Mouse (Mus musculus): ENCODE measurements at regions not wholly inside any gene's neighbourhood (a gene's known extent, or its start where the extent isn't known, plus 50 kb on each side); places are given as distances from the start of the nearest gene placed in this dataset.

DNA sequence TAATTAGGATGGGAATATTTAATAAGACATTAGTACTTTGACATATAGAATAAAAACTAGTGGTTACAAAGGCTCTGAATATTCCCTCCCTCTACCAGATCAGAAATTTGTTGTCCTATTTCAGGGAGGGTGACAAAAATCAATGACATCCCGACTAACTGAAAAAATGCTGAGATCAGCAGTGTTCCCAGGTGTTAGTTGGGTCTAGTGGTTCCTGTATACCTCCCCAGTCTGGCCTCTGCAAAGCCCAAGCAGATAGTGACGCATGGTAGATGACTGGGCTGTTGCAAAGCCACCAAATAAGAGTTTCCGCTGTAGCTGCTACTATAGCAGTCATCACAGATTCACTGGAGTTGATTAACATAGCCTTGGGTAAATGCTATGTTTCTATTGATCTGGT is 59.9 kb upstream of the Gm4791 start:
- in situ Hi-C loops (cut with MboI, MseI) = no loop called here

GRCm38 (mm10) chr9:46925641-46926040 is 72.9 kb upstream of the Gm4791 start:
- in situ Hi-C loops (cut with MboI, MseI) = no loop called here

GRCm38 (mm10) chr9:46920081-46920480 is 78.5 kb upstream of the Gm4791 start:
- in situ Hi-C loops (cut with MboI, MseI) = no loop called here

DNA sequence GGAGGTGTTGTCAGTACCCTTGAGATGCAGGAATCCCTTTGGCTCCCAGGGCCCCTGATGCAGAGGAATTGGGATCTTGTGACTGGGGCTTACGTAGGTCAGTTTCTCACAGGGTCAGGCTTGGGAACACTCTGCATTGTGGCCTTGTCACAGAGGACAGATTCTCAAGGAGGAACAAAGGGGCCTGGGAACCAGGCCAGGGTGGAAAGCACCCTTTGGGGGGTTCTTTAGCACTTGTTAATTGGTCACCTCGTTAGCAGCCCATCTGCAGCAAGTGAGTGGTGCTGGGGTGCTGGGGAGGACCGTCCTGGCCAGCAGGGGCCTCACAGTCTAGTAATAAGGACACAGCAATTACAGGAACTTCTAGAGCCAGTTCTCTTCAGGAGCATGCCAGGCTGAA is 85.3 kb upstream of the Gm4791 start:
- in situ Hi-C loops (cut with MboI, MseI) = no loop called here

DNA sequence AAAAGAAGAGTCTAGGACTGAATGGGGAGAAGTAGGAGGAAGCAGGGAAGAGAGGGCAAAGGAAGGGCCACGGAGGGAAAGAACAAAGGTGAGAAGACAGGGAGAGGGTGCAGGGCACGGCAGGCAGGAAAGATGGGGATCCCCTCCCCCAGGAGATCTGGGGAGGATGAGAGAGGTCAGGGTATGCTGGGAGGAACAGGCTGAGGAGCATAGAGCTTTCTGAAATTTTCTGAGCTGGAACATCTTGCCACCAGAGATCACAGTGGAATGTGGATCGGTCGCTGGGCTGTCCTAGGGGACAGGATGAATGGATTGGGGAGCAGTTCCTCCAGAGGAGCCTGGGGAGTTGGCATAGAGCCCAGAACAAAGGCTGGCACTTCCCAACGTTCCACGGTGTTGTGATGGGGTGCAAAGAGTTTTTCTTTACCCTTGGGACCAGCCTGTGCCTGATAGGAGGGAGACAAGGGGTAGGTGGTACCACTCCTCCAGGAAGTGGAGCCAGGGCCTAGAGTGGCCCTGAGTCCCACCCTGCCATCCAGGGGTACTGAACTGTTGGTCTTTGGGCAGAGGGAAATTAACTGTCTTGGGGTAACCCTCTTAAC is 89.0 kb upstream of the Gm4791 start:
- in situ Hi-C loops (cut with MboI, MseI) = no loop called here

DNA sequence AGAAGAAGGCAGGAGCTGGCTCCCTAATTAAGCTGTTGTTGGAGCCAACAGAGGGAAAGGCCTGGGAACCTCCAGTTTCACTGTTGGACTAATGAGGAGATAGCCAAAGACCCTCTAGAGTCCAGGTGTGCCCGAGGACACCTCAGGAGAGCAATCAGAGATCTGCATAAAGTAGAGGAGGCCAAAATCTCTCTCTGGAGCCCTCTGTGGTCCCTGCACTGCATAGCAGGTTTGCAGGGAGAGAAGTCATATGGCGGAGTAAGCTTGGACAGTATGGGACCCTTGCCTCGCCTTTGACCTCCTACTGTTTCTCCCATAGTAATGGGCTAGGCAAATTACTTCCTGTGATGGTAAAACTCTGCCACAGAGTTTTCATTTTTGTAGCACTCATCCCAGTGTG is 93.5 kb upstream of the Gm4791 start:
- in situ Hi-C loops (cut with MboI, MseI) = no loop called here

DNA sequence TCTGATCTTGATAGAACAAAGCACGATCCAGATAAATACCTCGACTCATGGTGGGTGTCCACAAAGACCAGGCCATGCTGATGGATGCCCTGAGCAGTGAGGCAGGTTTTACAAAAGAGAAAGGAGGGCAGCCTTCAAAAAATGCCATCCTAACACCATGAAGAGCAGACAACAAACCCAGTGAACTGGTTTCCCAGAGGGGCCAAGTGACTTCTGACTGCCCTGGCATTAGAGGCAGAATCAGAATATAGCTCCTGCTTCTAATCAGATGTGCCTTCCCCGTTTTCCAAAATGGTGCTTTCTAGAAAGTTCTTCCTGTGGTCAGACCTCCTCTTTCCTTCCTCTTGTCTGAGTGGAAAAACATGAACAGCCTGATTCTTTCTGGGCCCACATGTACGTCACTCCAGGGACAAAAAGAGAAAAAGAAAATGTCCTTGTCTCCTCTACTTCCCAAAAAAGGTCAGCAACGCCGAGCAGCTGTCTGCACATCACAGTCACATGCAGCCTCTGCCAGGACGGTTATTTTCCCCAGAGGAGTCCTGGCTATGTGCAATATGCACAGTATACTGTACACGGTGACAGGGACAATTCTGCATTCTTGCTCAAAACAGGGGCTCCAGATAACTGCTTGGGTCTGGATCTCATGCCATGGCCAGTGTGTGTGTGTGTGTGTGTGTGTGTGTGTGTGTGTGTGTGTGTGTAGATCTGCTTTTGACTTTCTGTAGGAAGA is 94.9 kb upstream of the Gm4791 start:
- in situ Hi-C loops (cut with MboI, MseI) = no loop called here

DNA sequence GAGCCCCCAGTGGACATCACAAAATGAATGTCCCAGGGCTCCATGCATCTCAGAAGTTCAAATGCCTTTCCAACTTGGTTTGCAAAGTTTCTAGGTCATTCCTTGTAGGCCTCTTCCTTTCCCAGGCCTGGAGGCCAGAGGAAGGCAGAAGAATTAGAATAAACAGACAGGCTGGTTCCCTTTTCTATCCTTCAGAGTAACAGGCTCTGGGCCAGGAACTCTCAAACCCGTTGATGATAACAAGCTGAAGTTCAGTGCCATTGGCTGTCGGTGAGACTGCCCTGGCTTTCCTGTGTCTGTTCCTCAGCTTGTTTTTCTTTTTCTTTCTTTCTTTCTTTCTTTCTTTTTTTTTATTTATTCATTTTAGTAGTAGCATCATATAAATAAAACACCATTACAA is 99.3 kb upstream of the Gm4791 start:
- in situ Hi-C loops (cut with MboI, MseI) = no loop called here

- in situ Hi-C loops (cut with MboI, MseI) = no loop called here
These were observed 100.4 kb upstream of the Gm4791 start for GRCm38 (mm10) chr9:46898120-46898519.

DNA sequence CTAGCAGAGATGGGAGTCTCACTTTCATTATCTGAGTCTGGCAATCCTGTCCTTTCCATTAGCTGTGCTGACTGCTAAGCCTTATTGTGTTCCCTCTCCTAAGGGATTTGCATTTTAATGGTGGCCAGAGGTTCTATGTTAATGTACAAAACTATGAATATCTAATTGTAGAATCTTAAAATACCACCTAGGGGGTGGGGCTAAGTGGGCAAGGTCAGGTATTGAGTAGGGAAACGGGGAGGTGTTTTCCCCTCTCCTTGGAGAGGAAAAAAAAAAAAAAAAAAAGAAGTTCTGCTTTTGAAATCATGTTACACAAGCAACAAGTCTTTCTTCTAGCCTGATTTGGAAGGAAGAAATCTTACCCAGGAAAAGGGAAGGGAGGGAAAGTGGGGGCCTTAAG is 106.7 kb upstream of the Gm4791 start:
- in situ Hi-C loops (cut with MboI, MseI) = no loop called here

DNA sequence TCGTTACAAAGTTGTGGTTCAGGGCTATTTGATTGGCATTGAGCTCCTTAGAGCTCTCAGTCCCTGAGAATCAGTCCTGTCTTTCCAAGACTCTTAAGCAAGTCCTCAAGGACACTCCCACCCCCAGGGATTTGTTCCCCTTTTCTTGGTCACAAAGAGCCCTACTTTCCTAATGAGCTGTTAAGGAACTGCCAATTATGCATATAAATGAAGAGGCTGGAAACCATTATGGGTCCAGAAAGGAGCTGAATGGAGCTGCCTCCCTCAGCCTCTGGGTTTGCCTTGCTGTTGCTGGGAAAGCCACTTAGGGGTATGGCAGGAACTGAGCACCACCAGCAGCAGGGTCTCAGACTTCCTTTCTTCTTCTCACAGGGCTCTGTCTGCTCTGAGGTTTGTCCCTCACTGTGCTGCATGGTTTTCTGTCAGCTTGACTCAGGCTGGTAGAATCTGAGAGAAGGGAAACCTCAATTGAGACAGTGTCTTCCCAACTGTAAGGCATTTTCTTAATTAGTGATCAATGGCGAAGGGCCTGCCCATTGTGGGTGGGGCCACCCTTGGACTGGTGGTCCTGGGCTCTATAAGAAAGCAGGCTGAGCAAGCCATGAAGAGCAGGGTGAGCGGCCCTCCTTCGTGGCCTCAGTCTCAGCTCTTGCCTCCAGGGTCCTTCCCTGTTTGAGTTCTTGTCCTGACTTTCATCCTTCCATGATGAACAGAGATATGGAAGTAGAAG is 108.4 kb upstream of the Gm4791 start:
- in situ Hi-C loops (cut with MboI, MseI) = no loop called here

GRCm38 (mm10) chr9:46871211-46871994 is 127.1 kb upstream of the Gm4791 start:
- in situ Hi-C loops (cut with MboI, MseI) = no loop called here

- in situ Hi-C loops (cut with MboI, MseI) = no loop called here
These were observed 134.6 kb upstream of the Gm4791 start for GRCm38 (mm10) chr9:46863934-46864333.

GRCm38 (mm10) chr9:46851753-46852152 is 146.8 kb upstream of the Gm4791 start:
- in situ Hi-C loops (cut with MboI, MseI) = no loop called here

GRCm38 (mm10) chr9:46851336-46851735 is 147.2 kb upstream of the Gm4791 start:
- in situ Hi-C loops (cut with MboI, MseI) = no loop called here

DNA sequence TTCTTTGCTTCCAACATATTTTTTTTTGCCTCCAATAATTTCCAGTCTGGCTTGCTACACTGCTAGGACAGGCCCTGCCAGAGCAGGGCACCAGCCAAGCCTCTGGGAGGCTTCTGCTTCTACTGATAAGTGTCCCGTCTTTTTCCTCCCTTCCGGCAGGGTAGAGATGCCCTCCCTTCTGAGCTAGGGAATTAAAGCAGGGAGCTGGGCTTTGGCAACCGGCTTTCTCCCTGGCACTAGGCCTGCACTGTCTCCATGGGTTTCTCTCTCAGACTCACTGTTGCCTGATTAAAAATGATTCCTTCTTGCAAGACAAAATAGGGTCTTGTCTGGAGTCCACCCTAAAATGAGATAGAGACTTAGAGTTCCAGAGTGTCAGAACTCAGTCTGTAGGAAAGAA is 153.3 kb upstream of the Gm4791 start:
- in situ Hi-C loops (cut with MboI, MseI) = no loop called here

GRCm38 (mm10) chr9:46843781-46844180 is 154.8 kb upstream of the Gm4791 start:
- in situ Hi-C loops (cut with MboI, MseI) = no loop called here

DNA sequence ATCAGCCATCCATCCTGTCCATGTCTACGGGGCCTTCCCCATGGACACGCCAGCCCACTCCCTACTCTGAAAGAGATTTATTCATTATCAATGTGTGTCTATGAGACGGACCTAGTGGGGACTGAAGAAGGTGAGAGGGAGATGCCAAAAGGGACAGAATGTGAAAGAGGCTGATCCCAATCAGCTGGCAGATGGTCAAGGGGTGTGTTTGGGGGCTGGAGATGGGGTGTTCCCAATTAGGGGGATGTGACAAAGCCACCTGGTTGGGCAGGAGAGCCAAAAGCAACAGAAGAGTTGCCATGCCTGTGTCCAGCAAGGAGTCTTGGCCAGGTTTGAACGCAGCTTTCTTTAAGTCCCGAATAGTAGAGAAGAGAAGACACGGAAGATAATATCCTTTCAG is 157.0 kb upstream of the Gm4791 start:
- in situ Hi-C loops (cut with MboI, MseI) = no loop called here

- in situ Hi-C loops (cut with MboI, MseI) = no loop called here
These were observed 163.3 kb upstream of the Gm4791 start for GRCm38 (mm10) chr9:46835261-46835660.

- in situ Hi-C loops (cut with MboI, MseI) = no loop called here
These were observed 167.6 kb upstream of the Gm4791 start for GRCm38 (mm10) chr9:46830746-46831560.

- in situ Hi-C loops (cut with MboI, MseI) = no loop called here
These were observed 168.2 kb upstream of the Gm4791 start for GRCm38 (mm10) chr9:46830316-46830715.

All from T-helper 17 cell (primary cell).